Mouse (Mus musculus) small intestine, adult 2 months (tissue): ENCODE data around the gene Tmem262.

Experiments used
- CTCF ChIP-seq: fragments of 200-500 bp; IDR thresholded peaks from 2 replicates; pipeline ENCODE4 v1.5.1; 2012; ENCODE audit warnings: low read depth, mild to moderate bottlenecking, control low read depth, inconsistent platforms, low read length, moderate library complexity, mixed read lengths; ENCODE audit not compliant: insufficient replicate concordance, insufficient read length; ENCODE audit errors: extremely low read depth
- POLR2A ChIP-seq: fragments of 200-500 bp; IDR thresholded peaks from 2 replicates; pipeline ENCODE4 v1.6.1; 2012; ENCODE audit warnings: low read depth, mild to moderate bottlenecking, control low read depth, inconsistent platforms, low read length, moderate library complexity

GRCm38 (mm10) chr19:6101186-6101585 lies 21.4 kb downstream of the Tmem262 start:
- no peak for TF ChIP-seq CTCF
- TF ChIP-seq POLR2A = no peak
